Mouse (Mus musculus) naive thymus-derived CD4-positive, alpha-beta T cell, adult 2 months (primary cell): ENCODE results near the gene Patl1.
A peak's percentile ranks its signal among the peaks of the same experiment; 100 is the strongest.
"Not testable (repeated sequence)": the region's sequence is repeated elsewhere in the genome, so short reads cannot be mapped to it uniquely, and the experiment has no call there.

ENCODE experiments used
- DNase-seq: peaks from one replicate; pipeline ENCODE4 v3.0.0-alpha.2; 2011; ENCODE audit warnings: low read depth

Patl1 gene

GRCm38 (mm10) chr19:11966201-11966636 is 54.0 kb downstream of the Patl1 start:
- peak; percentile 69 for DNase-seq

- DNase-seq = no peak
These were observed 57.2 kb downstream of the Patl1 start for GRCm38 (mm10) chr19:11969155-11970050.

GRCm38 (mm10) chr19:11973511-11974222 is 61.5 kb downstream of the Patl1 start:
- no peak for DNase-seq

- no peak for DNase-seq
These were observed 62.0 kb downstream of the Patl1 start for GRCm38 (mm10) chr19:11974223-11974540.

- no peak for DNase-seq
These were observed 63.5 kb downstream of the Patl1 start for GRCm38 (mm10) chr19:11975683-11976082.

- no peak for DNase-seq
These were observed 65.2 kb downstream of the Patl1 start for GRCm38 (mm10) chr19:11977363-11977762.

- DNase-seq = no peak
These were observed 68.3 kb downstream of the Patl1 start for GRCm38 (mm10) chr19:11980471-11980870.

GRCm38 (mm10) chr19:11984614-11985013 is 72.4 kb downstream of the Patl1 start:
- not testable (repeated sequence) for DNase-seq

GRCm38 (mm10) chr19:11987841-11988240 is 75.6 kb downstream of the Patl1 start:
- no peak for DNase-seq

- no peak for DNase-seq
These were observed 77.1 kb downstream of the Patl1 start for GRCm38 (mm10) chr19:11989334-11989733.

GRCm38 (mm10) chr19:11992034-11992433 is 79.8 kb downstream of the Patl1 start:
- no peak for DNase-seq

GRCm38 (mm10) chr19:11992441-11993029 is 80.3 kb downstream of the Patl1 start:
- DNase-seq = no peak
